Mouse (Mus musculus) mammary gland, adult 2 months (tissue): ENCODE measurements around the gene 2410002F23Rik. TPM values are rescaled to one million over a fixed set of nuclear protein-coding genes. Genes with fewer than 3 reads are reported as not detected.

Experiments
- polyA plus RNA-seq: library from polyadenylated mRNA; depleted of rRNA; stranded (reverse); fragments of >200 nt; gene quantifications from 2 replicates; pipeline ENCODE4 v1.2.3, GENCODE M21; 2012; ENCODE audit warnings: low replicate concordance; rRNA removed

The 2410002F23Rik gene
- polyA plus RNA-seq, result 75.6 and 148 TPM in 2 replicates

GRCm38 (mm10) chr7:44246055-44246983 is at the start of gene 2410002F23Rik, which contains the start of gene 1700028J19Rik:
Gene 2410002F23Rik, plus strand, starts transcription at chr7:44246722.
Gene 1700028J19Rik, minus strand, starts transcription at chr7:44246695.

GRCm38 (mm10) chr7:44197891-44198290 is 48.6 kb upstream of the 2410002F23Rik start, which contains the start of gene Klk1b3:
Gene Klk1b3, plus strand, starts transcription at chr7:44198191.

GRCm38 (mm10) chr7:44207135-44207534 is 39.4 kb upstream of the 2410002F23Rik start, which contains the start of gene Klk1b4:
Gene Klk1b4, plus strand, starts transcription at chr7:44207435.

DNA sequence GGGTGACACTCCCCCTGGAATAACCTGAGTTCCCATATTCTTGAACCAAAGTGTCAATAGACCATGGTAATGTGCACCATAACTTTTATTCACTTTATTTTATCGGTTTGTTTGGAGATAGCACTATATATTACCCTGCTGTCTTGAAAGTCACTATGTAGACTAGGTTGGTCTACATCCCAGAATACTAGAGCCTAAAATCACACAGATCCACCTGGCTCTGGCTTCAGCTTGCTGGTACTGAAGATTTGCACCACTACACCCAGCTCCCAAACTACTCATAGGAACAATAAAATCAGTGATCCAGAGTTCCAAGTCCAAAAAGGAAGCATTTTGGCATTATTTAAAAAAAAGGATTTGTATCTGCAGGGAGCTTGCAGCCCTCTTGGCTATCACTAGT is 30.9 kb upstream of the 2410002F23Rik start, which contains the start of gene Klk1b5:
TSS of gene Klk1b5 (plus strand) at position 301 of the 400 bp plus-strand sequence.

DNA sequence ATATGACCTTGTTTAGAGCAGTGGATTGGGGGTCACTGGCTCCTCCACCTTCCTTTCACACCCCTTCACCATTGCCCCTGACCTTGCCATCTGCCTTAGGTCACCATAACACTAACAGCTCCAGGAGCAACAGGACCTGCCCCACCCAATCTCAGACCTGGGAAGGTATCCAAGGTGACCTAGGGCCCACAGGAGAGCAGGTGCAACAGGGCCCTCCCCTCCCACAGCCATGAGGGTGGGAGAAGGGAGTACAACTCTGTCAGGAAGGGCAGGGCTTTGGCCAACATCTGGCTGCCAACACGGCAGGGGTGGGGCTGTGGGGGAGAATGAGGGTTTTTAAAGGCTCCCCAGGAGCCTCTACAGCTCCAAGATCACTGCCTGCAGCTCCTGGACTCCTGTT is 21.4 kb upstream of the 2410002F23Rik start, which contains the start of gene Klk1:
TSS of gene Klk1 (plus strand) at position 285 of the 400 bp plus-strand sequence.

DNA sequence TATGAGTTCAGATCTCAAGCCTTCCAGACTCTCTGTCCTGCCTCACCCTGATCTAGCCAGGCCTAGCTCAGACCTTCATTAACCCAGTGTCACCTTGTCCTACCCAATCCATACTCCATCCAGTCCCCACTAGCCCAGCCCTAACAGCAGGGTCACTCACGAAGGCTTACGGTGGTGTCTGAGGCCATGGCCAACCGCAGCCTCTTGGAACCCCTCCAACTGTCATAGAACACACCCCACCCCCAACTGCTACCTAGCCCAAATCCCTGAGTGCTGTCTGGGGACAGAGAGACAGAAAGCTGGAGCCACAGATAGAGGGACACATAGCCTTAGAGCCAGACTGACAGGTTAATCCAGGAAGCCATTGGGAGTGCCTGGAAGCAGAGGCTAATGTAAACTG is 10.6 kb upstream of the 2410002F23Rik start, which contains the start of gene Gm36864:
TSS of gene Gm36864 (plus strand) at position 269 of the 400 bp plus-strand sequence.

DNA sequence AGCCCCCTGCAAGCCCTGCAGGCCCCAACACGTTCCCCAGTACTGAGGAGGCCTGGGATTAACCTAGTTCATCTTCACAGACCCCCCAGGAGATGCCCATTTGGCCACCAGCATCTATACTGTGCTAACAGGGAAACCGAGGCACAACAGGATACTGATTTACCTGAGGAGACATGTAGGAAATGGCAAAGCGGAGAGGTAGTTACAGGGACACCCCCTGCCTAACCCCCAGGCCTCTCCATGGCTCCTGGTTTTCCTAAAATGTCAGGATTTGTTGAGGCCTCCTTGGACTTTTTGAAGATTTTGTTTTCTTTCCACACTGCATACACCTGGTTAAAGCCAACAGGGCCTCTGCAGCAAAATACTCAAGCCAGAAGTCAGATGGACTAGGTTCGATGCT is 10.8 kb downstream of the 2410002F23Rik start, which contains the start of gene Acp4:
TSS of gene Acp4 (minus strand) at position 101 of the 400 bp plus-strand sequence.

GRCm38 (mm10) chr7:44261147-44261546 is 14.6 kb downstream of the 2410002F23Rik start, which contains the start of gene Gm15517:
Gene Gm15517, plus strand, starts transcription at chr7:44261447.

Other genes starting within 250 kb of the 2410002F23Rik start
- gene Klk1b26, start 234.6 kb upstream of the 2410002F23Rik start, polyA plus RNA-seq, result 0.09 TPM in 1 of 2 replicates, not detected in the other
- 1.4 and 3.0 TPM in 2 replicates for gene Klk1b27, start 194.4 kb upstream of the 2410002F23Rik start, polyA plus RNA-seq
- not detected in 2 replicates for gene Klk1b21, start 144.4 kb upstream of the 2410002F23Rik start, polyA plus RNA-seq
- gene Klk1b22, start 134.0 kb upstream of the 2410002F23Rik start, polyA plus RNA-seq, result not detected in 2 replicates
- not detected in 2 replicates for gene Klk1b16, start 110.0 kb upstream of the 2410002F23Rik start, polyA plus RNA-seq
- not detected in 2 replicates for gene Klk1b24, start 58.5 kb upstream of the 2410002F23Rik start, polyA plus RNA-seq
- gene Klk1b3, start 48.5 kb upstream of the 2410002F23Rik start, polyA plus RNA-seq, result not detected in 2 replicates
- gene Klk1b4, start 39.3 kb upstream of the 2410002F23Rik start, polyA plus RNA-seq, result not detected in 2 replicates
- not detected in 2 replicates for gene Klk1b5, start 30.8 kb upstream of the 2410002F23Rik start, polyA plus RNA-seq
- 5.2 and 8.6 TPM in 2 replicates for gene Klk1, start 21.4 kb upstream of the 2410002F23Rik start, polyA plus RNA-seq
- not detected in 2 replicates for gene Gm36864, start 10.5 kb upstream of the 2410002F23Rik start, polyA plus RNA-seq
- gene 1700028J19Rik, start within 50 bp of the 2410002F23Rik start, polyA plus RNA-seq, result 1.3 and 2.7 TPM in 2 replicates
- not detected in 2 replicates for gene Acp4, start 10.7 kb downstream of the 2410002F23Rik start, polyA plus RNA-seq
- gene Gm15517, start 14.7 kb downstream of the 2410002F23Rik start, polyA plus RNA-seq, result not detected in 2 replicates
- 4.7 and 10.7 TPM in 2 replicates for gene Clec11a, start 60.2 kb downstream of the 2410002F23Rik start, polyA plus RNA-seq
- 0.89 and 3.2 TPM in 2 replicates for gene Shank1, start 63.5 kb downstream of the 2410002F23Rik start, polyA plus RNA-seq
- 5.9 and 7.8 TPM in 2 replicates for gene Syt3, start 137.4 kb downstream of the 2410002F23Rik start, polyA plus RNA-seq
- 0.94 and 1.2 TPM in 2 replicates for gene 1700008O03Rik, start 139.1 kb downstream of the 2410002F23Rik start, polyA plus RNA-seq
- gene Lrrc4b, start 182.3 kb downstream of the 2410002F23Rik start, polyA plus RNA-seq, result 0.72 and 1.2 TPM in 2 replicates
- 0.29 and 3.4 TPM in 2 replicates for gene Aspdh, start 218.7 kb downstream of the 2410002F23Rik start, polyA plus RNA-seq
- gene Josd2, start 221.3 kb downstream of the 2410002F23Rik start, polyA plus RNA-seq, result 157 and 197 TPM in 2 replicates
- 309 and 442 TPM in 2 replicates for gene Emc10, start 249.8 kb downstream of the 2410002F23Rik start, polyA plus RNA-seq
- 7.2 and 13.2 TPM in 2 replicates for gene Fam71e1, start 249.9 kb downstream of the 2410002F23Rik start, polyA plus RNA-seq